Mouse (Mus musculus) 3134 (cell line): Measurements from ENCODE around the gene Pycr1.

Source experiments
- DNase-seq: peaks from one replicate; pipeline ENCODE4 v3.0.0-alpha.2; 2011; ENCODE audit warnings: low spot score; ENCODE audit not compliant: insufficient read length; ENCODE audit errors: extremely low read depth

The Pycr1 gene

GRCm38 (mm10) chr11:120628601-120629340 is 14.8 kb downstream of the Pycr1 start:
- DNase-seq = no peak

DNA sequence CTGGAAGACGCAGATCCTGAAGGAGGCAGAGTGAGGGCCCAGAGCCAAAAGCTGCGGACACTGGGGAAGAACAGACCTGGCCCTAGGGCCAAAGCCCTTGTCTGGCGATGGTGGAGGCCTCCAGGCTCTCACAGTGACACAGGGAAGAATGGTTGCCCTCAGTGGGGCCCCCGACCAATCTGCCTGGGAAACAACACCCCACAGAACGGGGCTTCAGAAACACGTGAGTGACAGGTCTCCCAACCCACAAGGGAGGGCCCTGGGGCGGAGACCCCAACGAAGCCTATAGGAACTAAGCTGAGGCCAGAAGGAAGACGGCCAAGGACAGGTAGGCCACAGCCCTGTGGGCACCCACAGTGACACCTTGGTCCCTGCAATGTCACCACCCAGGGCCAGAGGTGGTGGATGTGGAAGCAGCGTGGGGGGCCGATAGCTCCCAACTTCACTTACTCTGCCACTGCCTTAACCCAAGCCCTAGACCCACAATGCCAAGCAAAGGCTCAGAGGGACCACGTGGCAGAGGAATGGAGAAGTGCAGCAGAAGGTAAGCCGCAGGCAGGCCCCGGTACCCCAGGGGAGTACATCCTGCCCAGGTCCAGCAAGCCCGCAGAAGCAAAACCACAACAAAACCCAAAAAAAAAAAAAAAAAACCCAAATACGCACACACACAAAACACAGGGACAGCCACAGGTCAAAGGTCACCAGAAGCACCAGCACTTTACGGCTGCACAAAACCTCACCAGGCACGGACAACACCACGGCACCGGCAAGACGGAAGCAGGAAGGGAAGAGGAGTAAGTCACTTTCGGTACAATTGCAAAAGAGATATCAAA is 15.9 kb downstream of the Pycr1 start:
- no peak for DNase-seq

DNA sequence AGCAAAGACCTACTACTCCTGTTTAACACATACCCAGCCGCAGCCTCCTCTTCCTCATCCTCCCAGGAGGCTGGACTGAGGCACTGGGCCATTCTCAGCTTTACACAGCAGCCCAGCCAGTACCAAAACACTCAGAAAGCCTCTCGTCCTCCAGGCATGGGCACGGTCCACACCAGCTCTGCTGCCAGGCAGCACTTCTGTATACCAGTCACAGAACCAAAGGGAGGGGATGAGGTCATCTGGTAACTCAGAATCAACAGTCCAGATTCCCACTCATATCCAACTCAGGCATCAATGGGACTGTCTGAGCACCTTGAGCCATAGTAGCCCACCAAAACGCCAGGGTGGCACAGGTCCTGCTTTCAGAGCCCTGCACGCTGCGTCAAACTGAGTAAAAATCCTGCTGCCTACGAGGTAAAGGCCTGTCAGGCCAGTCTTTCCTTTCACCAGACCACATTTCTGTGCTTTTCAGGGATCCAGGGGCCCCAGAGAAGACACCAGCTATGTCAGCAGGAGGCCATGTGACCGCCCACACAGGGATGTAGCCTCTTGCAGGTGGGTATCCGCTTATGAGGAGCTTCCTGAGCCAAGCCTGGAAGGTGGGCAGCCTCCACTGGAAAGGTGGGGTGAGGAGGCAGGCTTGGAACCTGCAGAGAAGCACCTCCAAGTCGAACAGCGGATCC is 16.6 kb downstream of the Pycr1 start:
- no peak for DNase-seq

DNA sequence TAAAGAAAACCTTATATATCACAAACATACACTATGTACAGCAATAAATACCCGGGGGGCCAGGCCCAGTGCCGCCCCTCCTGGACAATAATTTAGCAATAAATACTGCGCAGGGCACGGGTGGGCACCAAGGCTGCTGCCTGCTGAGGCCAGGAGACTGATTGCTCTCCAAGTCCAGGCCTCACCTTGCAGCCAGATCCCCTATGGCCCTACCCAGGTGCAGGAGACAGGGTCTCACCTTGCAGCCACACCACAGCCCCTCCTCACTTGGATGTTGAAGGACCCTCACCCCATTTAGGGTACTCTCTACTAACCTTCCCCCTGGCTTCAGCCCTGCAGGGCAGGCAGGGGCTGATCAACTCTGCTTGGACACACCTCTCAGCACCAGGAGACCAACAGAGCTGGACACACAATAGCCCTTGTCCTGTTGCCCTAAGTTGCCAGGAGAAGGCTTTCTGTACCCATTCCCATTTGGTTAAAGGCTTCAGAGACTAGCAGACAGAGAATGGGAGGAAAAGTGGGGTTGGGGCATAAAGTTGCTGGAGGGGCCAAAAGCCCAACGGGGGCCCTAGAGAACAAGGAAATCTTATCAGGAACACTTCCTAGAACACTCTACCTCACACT is 18.3 kb downstream of the Pycr1 start, which contains the start of gene Sirt7:
Sirt7 (minus strand) TSS at position 89 of the 624 bp plus-strand sequence.
- no peak for DNase-seq

DNA sequence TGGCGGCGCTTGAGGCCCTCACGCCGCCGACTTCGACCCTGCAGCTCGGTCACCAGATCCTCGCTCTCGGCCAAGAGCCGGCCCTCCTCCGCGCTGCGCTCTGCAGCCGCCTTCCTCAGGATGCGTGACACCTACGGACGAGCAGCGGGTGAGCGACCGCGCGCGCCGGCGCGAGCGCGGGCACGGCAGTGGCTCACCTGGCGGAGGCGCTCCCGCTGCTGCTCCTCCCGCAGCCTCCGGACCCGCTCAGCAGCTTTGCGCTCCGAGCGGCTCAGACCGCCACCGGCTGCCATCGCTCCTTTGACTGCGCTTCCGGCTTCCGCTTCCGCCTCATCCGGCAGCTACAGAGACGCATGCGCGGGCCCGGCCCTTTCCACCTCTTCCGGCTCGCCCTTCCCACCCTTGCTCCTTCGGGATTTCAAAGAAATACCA is 18.9 kb downstream of the Pycr1 start:
- DNase-seq = peak; percentile 80

- no peak for DNase-seq
Measured at GRCm38 (mm10) chr11:120623961-120624679, 19.4 kb downstream of the Pycr1 start.

GRCm38 (mm10) chr11:120622805-120623204 is 20.8 kb downstream of the Pycr1 start:
- no peak for DNase-seq

GRCm38 (mm10) chr11:120620195-120620594 is 23.4 kb downstream of the Pycr1 start:
- no peak for DNase-seq

DNA sequence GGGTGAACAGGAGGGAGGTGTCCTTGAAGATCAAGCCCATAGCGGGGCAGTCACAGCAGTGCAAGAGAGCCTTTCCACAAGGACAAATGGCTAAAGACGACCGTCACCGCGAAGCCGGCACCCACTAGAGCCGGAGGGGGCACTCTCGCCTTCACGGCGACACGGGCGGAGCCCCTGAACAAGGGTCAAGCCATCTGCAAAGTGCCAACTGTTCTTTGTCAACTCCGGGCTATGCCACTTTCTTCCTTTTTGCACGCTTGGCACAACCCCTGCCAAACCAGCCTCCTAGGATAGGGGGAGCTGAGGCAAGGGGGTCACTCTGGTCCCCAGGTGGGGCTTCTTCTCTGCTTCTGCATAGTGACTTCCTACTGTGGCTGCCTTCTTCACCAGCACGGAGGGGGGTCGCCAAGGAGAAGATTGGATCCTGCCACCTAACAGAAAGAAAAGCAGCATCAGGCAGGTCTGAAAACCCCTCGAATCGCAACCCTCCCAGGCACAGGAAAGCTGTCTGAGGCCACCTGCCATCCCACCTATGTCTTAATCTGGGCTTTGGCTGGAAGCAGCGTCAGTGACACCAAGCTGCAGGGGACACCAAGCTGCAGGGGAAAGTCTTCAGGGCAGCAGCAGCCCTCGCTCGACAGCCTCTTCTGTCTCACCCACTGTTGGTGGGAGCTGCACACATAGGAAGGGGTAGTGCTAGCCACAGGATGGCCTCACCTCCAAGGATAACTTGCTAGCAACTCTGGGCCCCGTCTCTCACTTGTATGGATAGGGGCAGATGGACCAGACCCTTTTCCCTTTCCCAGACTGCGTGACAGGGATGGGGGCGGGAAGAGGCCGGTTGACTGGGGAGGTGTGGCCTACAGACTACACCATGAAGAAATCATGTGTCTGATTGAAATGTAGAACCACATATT is 24.7 kb downstream of the Pycr1 start:
- DNase-seq = no peak

DNA sequence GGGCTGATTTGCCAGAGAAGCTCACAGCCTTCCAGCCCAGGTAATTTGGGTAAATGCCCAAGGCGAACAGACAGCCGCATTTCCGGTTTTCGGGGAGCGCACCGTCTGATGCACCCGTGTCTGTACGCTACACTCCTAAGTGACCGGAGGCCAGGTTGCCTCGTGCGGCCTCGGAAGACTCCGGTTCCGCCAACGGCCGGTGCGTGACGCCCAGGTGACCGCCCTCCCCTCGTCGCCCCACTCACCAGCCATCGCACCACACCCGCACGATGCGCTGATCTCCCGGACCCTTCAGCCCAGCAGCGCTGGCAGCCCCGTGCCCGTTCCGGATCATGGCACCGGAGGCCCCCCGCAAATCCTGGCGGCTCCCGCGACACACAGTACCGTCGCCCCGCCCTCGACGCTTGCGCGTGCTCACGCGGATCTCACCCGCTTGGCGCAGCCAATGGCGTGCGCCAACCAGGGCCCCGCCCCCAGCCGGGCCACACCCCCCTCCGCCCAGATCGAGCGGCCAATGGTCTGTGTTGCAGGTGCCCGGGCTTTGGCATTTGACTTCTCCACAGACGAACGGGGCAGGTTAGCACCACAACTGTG is 26.0 kb downstream of the Pycr1 start, which contains the start of gene Pcyt2:
Pcyt2 (minus strand) TSS at position 418 of the 594 bp plus-strand sequence.
- DNase-seq = peak; percentile 96

- DNase-seq = no peak
Measured at GRCm38 (mm10) chr11:120616617-120617294, 26.8 kb downstream of the Pycr1 start.

DNA sequence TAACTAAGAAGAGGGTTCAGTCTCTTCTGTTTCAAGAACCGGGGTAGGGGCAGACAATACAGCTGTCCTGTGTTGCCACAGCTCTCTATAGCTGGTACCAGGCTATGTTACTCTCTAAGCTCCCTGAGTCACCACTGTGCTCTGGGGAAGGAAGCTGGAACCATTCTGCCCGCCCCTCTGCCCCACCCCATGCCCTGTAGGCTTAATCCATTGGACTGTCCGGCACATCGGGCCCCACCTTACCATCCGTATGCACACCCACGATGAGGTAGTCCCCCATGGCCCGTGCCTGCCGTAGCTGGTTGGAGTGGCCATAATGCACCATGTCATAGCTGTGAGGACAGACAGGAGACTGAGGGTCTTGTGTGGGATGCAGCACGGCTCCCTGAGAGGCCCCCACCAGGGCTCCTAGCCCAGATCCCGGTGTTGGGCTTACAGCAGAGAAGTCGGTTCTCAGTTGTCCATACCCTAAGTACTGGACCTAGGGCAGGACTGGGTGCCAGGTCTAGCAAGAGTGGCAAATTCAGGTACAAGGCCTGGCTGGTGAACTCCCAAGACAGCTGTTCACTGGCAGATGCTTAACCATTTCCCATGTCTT is 27.9 kb downstream of the Pycr1 start:
- peak; percentile 77 for DNase-seq

GRCm38 (mm10) chr11:120615167-120615566 is 28.4 kb downstream of the Pycr1 start:
- DNase-seq = no peak

- DNase-seq = no peak
Measured at GRCm38 (mm10) chr11:120613976-120614375, 29.6 kb downstream of the Pycr1 start.

DNA sequence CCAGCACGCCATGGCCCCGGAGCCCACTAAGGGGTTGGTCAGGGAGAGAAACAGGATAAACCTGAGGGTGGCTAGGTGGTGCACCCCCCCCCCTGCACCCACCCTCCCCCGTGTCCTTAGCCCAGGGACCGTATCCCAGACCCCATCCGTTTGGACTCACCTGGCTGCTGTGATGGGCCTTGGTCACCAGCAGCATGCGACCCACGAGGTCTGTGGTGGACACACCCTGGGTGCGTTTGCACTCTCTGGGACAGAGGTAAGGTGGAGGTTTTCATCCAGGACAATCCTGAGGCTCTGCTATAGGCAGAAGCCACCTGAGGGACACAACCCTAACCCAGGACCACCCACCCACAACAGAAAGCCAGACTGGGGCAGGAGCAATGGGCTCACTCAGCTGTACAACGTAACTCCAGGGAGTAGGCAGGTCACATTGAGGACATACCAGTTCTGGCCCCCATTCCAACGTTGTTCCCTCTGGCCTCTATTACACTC is 30.0 kb downstream of the Pycr1 start:
- no peak for DNase-seq

DNA sequence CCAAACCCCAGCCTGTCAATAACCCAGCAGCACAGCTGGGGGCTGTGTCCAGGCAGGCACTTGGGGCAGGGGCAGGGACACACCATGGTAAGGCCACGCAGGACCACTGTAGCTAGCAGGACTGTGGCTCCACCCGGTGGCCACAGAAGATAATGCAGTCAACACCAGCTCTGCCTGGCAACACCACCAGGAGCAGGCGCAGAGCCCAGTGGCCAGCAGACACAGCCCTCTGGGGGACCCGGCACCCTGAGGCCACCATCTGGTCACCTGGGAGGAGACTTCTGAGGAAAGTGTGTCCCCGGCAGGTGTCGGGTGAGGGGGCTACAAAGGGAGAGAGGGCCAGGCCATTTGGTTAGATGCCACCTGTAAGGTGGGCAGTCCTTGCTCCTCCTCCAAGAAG is 30.8 kb downstream of the Pycr1 start:
- DNase-seq = no peak

- no peak for DNase-seq
Measured at GRCm38 (mm10) chr11:120610477-120611046, 33.0 kb downstream of the Pycr1 start.
